Mouse (Mus musculus) lung, embryonic 14.5 days (tissue): ENCODE data around the gene Bag5. TPM values are rescaled to one million over a fixed set of nuclear protein-coding genes. Genes with fewer than 3 reads are reported as not detected.

ENCODE experiments used
- ATAC-seq: fragments of 200-750 bp; cut with Nextera tagmentation; 2 replicates; pipeline ENCODE4 v1.8.0; 2017; ENCODE audit warnings: mild to moderate bottlenecking, moderate TSS enrichment, moderate library complexity; ENCODE audit not compliant: insufficient read depth
- DNase-seq: peaks from one replicate; pipeline ENCODE4 v3.0.0-alpha.2; 2015
- H3K27ac ChIP-seq: fragments of 300-500 bp; sonication (generic); 2 replicates; pipeline ENCODE4 v1.5.1; 2014; ENCODE audit warnings: low read depth, mild to moderate bottlenecking, moderate library complexity
- H3K27me3 ChIP-seq: fragments of 300-500 bp; sonication (generic); 2 replicates; pipeline ENCODE4 v1.6.1; 2014; ENCODE audit warnings: low read length, control low read depth; ENCODE audit not compliant: insufficient read depth
- H3K36me3 ChIP-seq: fragments of 300-500 bp; sonication (generic); 2 replicates; pipeline ENCODE4 v1.6.1; 2014; ENCODE audit warnings: control low read depth; ENCODE audit not compliant: insufficient read depth
- H3K4me1 ChIP-seq: fragments of 300-500 bp; sonication (generic); 2 replicates; pipeline ENCODE4 v1.6.1; 2014; ENCODE audit warnings: antibody characterized with exemption, control low read depth; ENCODE audit not compliant: insufficient read depth
- H3K4me2 ChIP-seq: fragments of 300-500 bp; sonication (generic); 2 replicates; pipeline ENCODE4 v1.6.1; 2014; ENCODE audit warnings: mild to moderate bottlenecking
- H3K4me3 ChIP-seq: fragments of 300-500 bp; sonication (generic); 2 replicates; pipeline ENCODE4 v1.5.1; 2014; ENCODE audit warnings: low read depth, low read length
- H3K9ac ChIP-seq: fragments of 300-500 bp; sonication (generic); 2 replicates; pipeline ENCODE4 v1.6.1; 2014
- H3K9me3 ChIP-seq: fragments of 300-500 bp; sonication (generic); 2 replicates; pipeline ENCODE4 v1.6.1; 2016; ENCODE audit warnings: low read depth, low read length, control low read depth
- CTCF ChIP-seq: IDR thresholded peaks from 2 replicates; pipeline ENCODE4 v1.5.1; 2016; ENCODE audit warnings: antibody characterized with exemption, low read depth
- WGBS: fragments of 180-500 bp; shearing (Covaris S2); extraction: QIAGEN DNeasy Blood & Tissue Kit; methylation state at CpG from one replicate; pipeline ENCODE4 v1.1.7; 2014; 5-methylcytosine and 5-hydroxymethylcytosine counted together
- polyA plus RNA-seq: library from polyadenylated mRNA; unstranded; fragments of >200 nt; fragmentation: Nextera tagmentation; extraction: Ambion mirVana; gene quantifications from 2 replicates; pipeline ENCODE4 v1.2.1, GENCODE M21; 2014

Bag5 gene
- polyA plus RNA-seq, 1 experiment from 2014 or later: 53.2 TPM

DNA sequence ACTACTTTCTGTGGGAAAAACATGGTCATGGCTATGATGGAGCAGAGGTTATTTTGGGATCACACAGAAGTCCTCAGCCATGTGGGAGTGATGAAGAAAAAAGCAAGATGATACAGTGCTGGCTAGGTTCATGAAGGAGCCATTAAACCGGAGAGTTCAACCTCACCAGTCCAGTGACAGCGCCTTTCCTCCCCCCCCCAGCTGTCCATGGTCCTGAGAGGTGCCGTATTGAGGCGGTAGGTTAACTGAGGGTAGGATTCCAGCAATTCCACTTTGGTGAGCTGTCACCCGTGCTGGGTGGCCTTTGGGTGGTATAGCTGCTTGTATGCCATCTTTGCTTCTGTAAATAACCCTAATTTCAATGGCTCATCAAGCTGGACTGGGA lies 43.6 kb upstream of the Bag5 start:
- Histone ChIP-seq H3K9me3 (no peaks in the 10 kb centered on the region), H3K27me3 (no peaks in the 10 kb centered on the region), H3K4me1 (peaks cover 18% of the 10 kb centered on the region), H3K27ac (no peak overlapping the region), H3K36me3 (no peaks in the 10 kb centered on the region), H3K4me3 (no peak overlapping the region), H3K9ac (no peak overlapping the region), H3K4me2 (no peak overlapping the region)
- ATAC-seq (no peak), DNase-seq (no peak)
- TF ChIP-seq CTCF: no peak
- 20% methylated on average over 5 of the region's 5 CpGs for WGBS

DNA sequence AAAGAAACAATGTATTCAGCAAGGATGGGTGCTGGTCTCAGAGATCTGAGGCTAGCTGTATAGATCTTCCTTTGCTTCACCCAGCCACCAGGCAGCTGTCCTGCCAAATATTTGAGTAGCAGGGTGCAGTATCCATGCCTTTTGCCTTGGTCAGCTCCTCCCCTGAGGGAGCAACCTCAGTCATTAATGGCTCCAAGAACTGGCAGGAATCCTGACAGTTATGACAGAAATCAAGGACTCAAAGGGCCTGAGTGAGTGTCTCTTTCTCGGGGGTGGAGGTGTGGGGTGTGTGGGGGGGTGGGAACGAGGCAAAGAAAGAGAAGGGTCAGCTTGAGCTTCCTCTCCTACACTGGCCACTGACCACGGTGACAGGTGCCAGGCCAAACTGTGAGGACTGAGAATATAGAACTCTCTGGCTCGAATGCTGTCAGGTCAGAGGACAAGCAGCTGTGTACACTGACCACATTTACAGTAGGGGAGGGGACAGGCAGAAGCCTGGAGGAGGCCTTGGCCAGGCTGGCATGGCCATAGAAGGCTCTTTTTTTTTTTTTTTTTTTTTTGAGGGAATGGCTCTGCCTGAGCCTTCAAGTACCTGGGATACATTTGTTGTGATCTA lies 43.1 kb upstream of the Bag5 start:
- no peak overlapping the region for H3K4me3 ChIP-seq
- DNase-seq (no peak), ATAC-seq (no peak)
- no peak overlapping the region for H3K4me2 ChIP-seq
- H3K27ac ChIP-seq: no peak overlapping the region
- peaks cover 18% of the 10 kb centered on the region for H3K4me1 ChIP-seq
- no peaks in the 10 kb centered on the region for H3K36me3 ChIP-seq
- 31% methylated on average over 4 of the region's 4 CpGs for WGBS
- no peaks in the 10 kb centered on the region for H3K27me3 ChIP-seq
- no peaks in the 10 kb centered on the region for H3K9me3 ChIP-seq
- TF ChIP-seq CTCF: no peak
- no peak overlapping the region for H3K9ac ChIP-seq

DNA sequence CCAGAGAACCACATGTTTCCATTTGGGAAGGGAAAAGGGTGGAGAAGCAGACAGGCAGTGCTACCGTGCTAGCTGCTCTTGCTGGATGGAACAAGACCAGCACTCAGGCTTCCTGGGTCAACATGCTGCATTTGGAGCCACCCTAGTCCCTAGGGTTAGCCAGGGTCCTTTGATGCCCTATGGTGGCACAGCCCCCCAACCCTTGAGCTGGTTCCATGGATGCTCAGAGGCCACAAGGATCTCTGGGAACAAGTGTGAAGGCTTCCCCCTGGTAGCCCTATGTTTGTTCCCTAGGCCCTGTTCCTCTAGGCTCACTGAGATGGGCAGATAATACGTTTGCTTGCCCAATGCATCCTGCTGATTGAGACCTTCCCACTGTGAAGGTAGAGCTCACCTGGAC lies 42.2 kb upstream of the Bag5 start:
- WGBS: 47% methylated on average over 2 of the region's 2 CpGs
- ATAC-seq: no peak
- no peak overlapping the region for H3K9ac ChIP-seq

DNA sequence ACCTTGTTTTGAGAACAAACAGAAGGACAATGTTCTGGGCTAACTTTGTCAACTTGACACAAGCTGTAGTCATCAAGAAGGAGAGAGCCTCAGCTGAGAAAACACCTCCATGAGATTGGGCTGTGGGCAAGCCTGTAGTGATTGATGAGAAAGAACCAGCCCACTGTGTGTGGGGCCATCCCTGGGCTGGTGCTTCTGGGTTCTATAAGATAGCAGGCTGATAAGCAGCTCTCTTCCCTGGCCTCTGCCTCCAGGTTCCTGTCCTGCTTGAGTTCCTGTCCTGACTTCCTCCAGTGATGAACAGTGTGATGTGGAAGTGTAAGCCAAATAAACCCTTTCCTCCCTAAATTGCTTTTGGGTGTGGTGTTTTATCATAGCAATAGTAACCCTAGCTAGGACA lies 41.7 kb upstream of the Bag5 start:
- DNase-seq (no peak), ATAC-seq (no peak)
- no peak for TF ChIP-seq CTCF
- no peak overlapping the region for H3K4me3 ChIP-seq
- H3K27me3 ChIP-seq: no peaks in the 10 kb centered on the region
- H3K4me2 ChIP-seq: no peak overlapping the region
- no peak overlapping the region for H3K9ac ChIP-seq
- no peaks in the 10 kb centered on the region for H3K9me3 ChIP-seq
- H3K27ac ChIP-seq: no peak overlapping the region
- no peaks in the 10 kb centered on the region for H3K36me3 ChIP-seq
- peaks cover 5% of the 10 kb centered on the region; the same call in 1 of the 2 replicates for H3K4me1 ChIP-seq

More for the DNA sequence above, 42.2 kb upstream of the Bag5 start:
- H3K9me3 ChIP-seq: no peaks in the 10 kb centered on the region
- H3K4me1 ChIP-seq: peaks cover 10% of the 10 kb centered on the region
- no peak for DNase-seq
- H3K36me3 ChIP-seq: no peaks in the 10 kb centered on the region
- H3K27me3 ChIP-seq: no peaks in the 10 kb centered on the region
- H3K4me2 ChIP-seq: no peak overlapping the region
- no peak for TF ChIP-seq CTCF
- no peak overlapping the region for H3K27ac ChIP-seq
- no peak overlapping the region for H3K4me3 ChIP-seq

DNA sequence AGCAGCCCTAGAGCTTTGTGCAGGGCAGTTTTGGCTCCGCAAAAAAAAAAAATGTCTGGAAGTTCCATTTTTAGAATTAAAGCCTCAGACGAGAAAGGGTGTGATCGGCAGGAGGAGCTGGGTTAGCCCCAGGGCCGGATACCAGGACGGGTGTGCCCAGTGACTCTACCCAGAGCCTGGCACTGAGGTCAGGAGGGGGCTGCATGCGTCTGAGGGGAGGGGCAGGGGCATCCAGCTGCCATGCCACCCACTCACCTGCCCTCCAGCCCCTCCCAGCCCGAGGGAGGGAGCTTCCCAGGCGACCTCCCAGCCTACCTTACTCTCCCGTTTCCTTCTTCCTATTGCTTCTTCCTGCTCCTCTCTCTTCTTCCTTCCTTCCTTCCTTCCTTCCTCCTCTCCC lies 40.3 kb upstream of the Bag5 start:
- no peak overlapping the region for H3K4me2 ChIP-seq
- no peaks in the 10 kb centered on the region for H3K27me3 ChIP-seq
- no peak overlapping the region for H3K4me3 ChIP-seq
- no peaks in the 10 kb centered on the region for H3K36me3 ChIP-seq
- TF ChIP-seq CTCF: no peak
- no peak for DNase-seq
- ATAC-seq: no peak
- 53% methylated on average over 9 of the region's 9 CpGs for WGBS
- H3K4me1 ChIP-seq: 0 out of 2 replicates have a peak, but pooled peaks cover 4% of the 10 kb centered on the region
- H3K9me3 ChIP-seq: no peaks in the 10 kb centered on the region
- H3K9ac ChIP-seq: no peak overlapping the region
- H3K27ac ChIP-seq: no peak overlapping the region

DNA sequence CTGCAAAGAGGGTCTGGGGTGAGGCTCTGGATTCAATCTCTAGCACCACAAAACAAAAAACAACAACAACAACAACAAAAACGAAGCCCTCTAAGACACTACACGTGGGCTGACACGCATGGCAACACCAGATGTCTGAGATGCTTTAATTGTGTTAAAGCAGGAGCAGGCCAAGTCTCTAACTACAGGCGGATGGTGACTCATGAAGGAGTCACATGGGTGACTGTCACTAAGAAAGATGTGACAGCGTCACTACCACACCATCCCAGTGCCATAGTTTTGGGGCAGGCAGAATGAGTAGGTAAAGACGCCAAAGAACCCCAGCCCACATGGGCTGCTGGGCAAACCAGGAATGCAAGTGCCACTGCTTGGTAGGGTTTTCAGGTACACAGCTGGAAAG lies 39.4 kb upstream of the Bag5 start:
- H3K4me3 ChIP-seq: no peak overlapping the region
- H3K9me3 ChIP-seq: no peaks in the 10 kb centered on the region
- H3K9ac ChIP-seq: no peak overlapping the region
- ATAC-seq (no peak), DNase-seq (no peak)
- no peak for TF ChIP-seq CTCF
- no peak overlapping the region for H3K27ac ChIP-seq
- no peaks in the 10 kb centered on the region for H3K27me3 ChIP-seq
- H3K4me2 ChIP-seq: no peak overlapping the region
- 86% methylated on average over 6 of the region's 6 CpGs for WGBS
- no peaks in the 10 kb centered on the region for H3K4me1 ChIP-seq
- no peaks in the 10 kb centered on the region for H3K36me3 ChIP-seq

DNA sequence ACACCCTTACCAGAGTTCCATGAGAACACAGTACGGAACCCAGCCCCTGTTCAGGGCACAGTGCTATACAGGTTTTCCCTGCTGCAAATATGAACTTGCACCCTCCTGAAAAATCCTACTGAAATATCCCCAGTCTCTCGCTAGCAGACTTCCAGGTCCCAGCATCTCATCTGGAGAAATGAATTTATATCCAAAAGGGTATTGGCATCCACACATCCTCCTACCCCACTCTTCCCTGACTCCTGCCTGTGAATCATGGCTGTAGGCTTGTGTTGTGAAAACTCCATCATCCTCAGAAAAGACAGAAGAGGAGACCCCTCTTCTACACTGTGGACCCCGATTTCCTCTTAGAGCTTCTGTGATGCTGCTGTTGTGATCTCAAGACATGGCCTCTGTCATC lies 37.7 kb upstream of the Bag5 start:
- ATAC-seq: no peak
- Histone ChIP-seq H3K4me2 (no peak overlapping the region), H3K4me3 (no peak overlapping the region), H3K4me1 (peaks cover 6% of the 10 kb centered on the region; the same call in 1 of the 2 replicates), H3K36me3 (no peaks in the 10 kb centered on the region), H3K27ac (no peak overlapping the region), H3K27me3 (no peaks in the 10 kb centered on the region), H3K9me3 (no peaks in the 10 kb centered on the region), H3K9ac (no peak overlapping the region)
- no peak for TF ChIP-seq CTCF
- 86% methylated on average over 3 of the region's 3 CpGs for WGBS
- DNase-seq: no peak

DNA sequence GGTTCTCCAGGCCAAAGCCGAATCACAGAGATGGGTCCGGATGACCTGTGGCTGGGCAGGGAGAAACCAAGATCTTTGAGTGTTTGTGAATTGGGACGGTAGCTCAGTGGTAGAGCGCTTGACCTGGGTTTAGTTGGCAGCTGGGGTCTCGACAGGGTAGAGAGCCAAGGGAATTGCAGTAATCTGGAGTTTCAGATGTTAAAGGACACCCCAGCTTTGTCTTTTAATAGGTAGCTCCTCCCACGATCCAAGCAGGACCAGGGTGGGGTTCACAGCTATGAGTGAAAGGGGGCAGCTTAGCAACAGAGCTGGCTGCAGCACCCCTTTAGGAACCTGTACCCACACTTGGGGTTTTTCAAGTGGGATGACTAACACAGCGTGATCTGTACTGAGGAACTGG lies 34.4 kb upstream of the Bag5 start:
- Histone ChIP-seq H3K36me3 (no peaks in the 10 kb centered on the region), H3K4me3 (no peak overlapping the region), H3K4me2 (no peak overlapping the region), H3K4me1 (peaks cover 6% of the 10 kb centered on the region; the same call in 1 of the 2 replicates), H3K27me3 (no peaks in the 10 kb centered on the region), H3K27ac (no peak overlapping the region), H3K9me3 (no peaks in the 10 kb centered on the region), H3K9ac (no peak overlapping the region)
- DNase-seq (no peak), ATAC-seq (no peak)
- 73% methylated on average over 7 of the region's 7 CpGs for WGBS
- TF ChIP-seq CTCF: no peak
